Mouse (Mus musculus): ENCODE results near the gene Kcna10.

The Kcna10 gene

GRCm38 (mm10) chr3:107241389-107242094 is 58.7 kb downstream of the Kcna10 start:
- DNase-seq (ENCODE audit: low spot score): no peak
